Mouse (Mus musculus): ENCODE measurements around the gene Mdh1b.

Mdh1b gene

DNA sequence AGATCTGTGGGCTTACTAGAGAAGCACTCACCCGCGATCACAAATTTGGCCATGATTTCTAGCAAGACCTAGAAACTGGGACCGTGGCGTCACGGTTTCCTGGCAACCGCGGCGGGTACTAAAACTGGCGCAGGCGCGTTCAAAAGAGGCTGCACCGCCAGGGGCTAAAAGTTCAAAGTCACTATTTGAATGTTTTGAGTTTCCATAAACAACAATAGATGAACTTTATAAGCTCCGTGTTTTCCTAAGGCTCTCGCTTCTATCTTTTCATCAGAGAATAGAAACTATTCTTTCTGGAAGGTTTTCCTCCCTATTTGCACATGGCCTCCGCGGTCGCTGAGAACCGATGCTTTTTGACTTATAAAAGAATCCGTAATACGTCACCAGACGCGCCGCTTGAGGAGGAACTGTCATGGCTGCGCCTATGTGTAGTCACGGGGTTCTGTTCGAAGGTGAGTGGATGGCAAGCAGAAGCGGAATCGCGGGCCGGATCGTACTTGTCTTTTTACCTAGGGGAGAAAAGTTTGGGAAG, at the start of gene Mdh1b, which contains the start of gene Fastkd2:
Gene Mdh1b (minus strand): TSS at position 79 of the 532 bp plus-strand sequence.
Gene Fastkd2 (plus strand): TSS at position 375 of the 532 bp plus-strand sequence.
- DNase-seq (ENCODE audit: low spot score), result peak; percentile 93

GRCm38 (mm10) chr1:63776902-63777630, 46.9 kb upstream of the Mdh1b start:
- no peak for DNase-seq (ENCODE audit: low spot score)

DNA sequence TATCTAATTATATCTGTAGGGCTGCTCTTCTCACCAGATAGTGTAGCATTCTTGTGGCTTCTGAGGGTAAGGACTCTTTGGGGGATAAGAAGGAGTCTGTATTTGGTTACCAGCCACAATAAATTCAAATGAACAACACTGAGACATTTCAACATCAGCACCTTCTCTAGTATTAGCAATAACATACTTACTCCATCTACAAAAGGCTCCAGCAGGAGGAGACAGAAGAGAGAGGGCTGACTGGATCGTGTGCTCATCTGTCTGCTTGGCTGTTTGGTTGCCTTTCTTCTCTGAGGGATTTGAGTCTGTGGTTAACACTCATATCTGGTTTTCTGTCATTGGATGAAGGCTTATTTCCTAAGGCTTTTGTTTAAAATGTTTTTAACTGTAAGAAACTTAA, 46.3 kb upstream of the Mdh1b start:
- DNase-seq (ENCODE audit: low spot score), result no peak

DNA sequence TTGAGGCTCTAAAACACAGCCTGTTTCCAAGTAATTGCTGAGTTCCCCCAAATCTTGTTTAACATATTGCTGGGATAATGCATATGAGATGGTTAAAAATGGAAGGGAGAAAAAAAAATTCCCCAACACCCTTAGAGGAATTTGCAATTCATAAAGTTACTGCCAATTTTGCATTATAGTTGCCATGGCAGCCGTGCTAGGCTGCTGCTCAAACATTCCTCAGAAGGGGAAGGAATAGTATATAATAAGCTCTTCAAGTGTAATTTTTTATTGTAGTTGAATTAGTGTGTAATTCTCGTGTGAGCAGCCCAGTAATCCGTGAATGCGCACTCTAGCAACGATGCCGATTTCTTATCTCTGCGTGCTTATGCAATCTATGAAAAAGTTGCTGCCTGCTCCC, 40.2 kb upstream of the Mdh1b start:
- DNase-seq (ENCODE audit: low spot score), result no peak

DNA sequence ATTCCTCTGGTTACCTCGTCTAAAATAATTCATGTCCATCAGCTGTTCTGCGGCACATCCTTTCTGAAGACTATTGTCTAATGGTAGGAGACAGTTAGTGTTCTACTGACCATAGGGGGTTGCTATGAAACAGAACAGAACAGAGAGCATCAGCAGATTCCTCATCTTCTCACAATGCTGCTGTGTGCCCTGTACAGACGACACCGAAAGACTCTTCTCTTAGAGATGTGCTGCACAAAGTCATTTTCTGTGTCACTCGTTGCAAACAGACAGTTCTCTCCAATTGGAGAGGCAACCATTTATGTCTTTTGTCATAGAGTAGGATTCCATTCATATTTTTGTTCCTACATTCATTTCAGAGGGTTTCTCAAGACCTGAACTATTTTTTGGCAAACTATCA, 39.0 kb upstream of the Mdh1b start, which contains the start of gene 4933402D24Rik:
Gene 4933402D24Rik (minus strand): TSS at position 101 of the 400 bp plus-strand sequence.
- DNase-seq (ENCODE audit: low spot score), result no peak

- no peak for DNase-seq (ENCODE audit: low spot score)
Observed at GRCm38 (mm10) chr1:63768112-63768511, 38.0 kb upstream of the Mdh1b start.

DNA sequence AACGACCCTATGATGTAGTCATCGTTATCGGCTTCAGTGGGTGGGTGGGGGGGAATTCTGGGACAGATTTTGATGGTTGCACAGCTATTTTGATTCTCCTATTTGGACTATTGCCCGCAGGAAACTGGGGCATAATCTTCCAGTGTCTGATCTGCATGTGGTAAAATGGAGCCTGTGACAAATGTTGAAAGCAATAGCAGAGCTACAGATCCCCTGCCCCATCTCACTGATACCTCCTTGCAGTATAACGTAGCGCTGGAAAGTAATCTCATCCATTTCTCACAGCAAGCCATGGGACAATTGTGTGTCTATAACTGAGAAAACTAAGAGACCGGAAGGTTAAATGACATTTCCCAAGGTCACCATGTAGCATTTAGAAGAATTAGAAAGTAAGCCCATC, 34.3 kb upstream of the Mdh1b start:
- DNase-seq (ENCODE audit: low spot score), result no peak

DNA sequence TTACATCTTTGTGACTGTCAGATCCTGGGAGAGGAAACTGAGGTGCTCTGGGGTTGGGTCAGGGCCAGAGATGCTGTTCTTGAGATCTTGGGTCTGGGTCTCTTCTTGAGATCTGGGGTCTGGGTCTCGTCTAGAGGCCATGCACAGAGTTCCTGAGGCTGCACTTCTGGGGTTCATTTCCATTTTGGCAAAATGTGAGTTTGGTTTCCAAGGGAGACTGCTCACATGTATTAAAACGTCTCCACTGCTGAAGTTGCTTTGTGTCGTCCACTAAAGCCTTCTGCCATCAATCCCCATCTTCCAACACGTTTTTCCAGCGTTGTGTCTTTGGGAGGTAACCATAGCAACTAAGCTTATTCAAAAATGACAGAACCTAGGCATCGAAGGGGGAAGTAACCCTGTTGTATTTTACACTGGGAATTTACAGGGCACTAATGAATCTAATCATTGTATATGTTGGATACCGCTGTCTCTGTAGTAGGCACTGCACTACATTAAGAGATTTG, 33.8 kb upstream of the Mdh1b start:
- no peak for DNase-seq (ENCODE audit: low spot score)

DNA sequence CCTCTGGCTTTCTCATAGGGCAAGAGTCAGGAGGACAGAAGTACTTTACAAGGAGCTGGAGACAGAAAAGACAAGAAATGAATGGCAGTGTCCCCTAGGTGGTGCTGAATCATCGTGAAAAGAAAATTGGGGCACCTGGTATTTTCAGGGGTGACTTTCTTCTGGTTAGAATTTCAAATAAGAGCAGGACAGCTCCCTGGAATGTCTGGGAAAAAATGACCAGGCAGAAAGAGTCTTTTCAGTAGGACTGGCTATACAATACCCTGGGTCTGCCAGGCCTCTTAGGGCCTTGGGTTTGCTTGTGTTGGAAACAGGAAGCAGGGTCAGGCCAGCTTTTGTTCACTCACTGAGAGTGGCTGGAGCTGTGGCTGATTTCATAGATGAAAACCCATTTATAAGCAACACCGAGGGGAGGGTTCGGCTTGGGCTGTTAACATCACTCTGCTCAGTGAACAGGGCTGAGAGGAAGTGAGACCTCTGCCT, 33.1 kb upstream of the Mdh1b start:
- peak; percentile 14 for DNase-seq (ENCODE audit: low spot score)

DNA sequence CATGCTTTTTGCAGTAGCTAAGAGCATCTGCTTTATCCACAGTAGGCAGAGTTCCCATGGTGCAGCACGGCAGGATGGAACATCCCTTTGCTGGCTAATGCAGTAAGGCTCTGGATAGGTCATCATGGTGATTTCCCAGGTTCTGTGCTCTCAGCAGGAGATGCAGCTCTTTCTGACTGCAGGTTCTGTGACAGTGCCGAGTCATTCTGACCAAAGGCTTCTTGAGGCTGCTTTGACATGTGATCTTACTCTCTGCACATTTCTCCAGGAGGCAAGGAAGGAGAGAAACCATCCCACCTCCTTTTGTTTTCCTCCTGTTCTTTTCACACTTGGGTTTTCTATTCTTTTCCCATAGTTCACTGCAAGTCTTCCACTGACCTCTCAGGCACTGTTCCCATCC, 25.9 kb upstream of the Mdh1b start:
- no peak for DNase-seq (ENCODE audit: low spot score)

DNA sequence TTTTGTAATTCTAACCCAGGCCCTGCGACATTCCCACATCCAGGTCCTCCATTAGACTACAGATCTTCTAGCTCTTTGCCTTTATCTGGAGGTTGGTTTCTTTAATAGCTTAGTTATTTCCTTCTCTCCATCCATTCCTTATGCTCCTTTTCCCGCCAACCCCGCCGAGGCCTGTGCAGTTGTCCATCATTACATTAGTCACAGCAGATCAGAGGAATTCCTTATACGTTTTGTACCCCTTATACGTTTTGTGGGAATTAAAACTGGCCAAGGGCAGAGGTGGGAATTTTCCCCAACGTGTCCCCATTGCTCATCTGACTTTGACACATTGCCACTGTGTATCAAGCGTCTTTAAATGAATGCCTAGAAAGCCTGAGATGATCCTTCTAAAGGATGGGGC, 322 bp downstream of the Mdh1b start:
- DNase-seq (ENCODE audit: low spot score), result no peak

- no peak for DNase-seq (ENCODE audit: low spot score)
Observed at GRCm38 (mm10) chr1:63720161-63720560, 10.0 kb downstream of the Mdh1b start.

DNA sequence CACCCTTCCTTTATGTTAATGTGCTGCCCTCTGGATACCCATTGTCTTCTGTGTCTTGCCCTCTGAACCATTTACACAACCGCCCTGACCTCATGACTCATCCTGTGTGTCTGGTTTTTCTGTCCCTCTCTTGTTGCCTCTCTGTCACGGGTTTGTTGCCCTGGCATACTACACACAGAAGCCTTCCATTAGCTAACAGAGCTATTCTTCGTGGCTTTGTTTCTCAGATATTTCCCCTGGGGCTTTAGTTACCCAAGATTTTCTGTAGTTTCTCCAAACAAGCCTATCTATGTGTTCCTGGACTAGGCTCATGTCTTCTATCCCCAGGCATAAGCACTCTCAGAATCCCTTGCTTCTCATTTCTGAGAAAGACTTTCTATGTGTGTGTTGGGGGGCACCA, 21.2 kb downstream of the Mdh1b start:
- peak; percentile 7 for DNase-seq (ENCODE audit: low spot score)

DNA sequence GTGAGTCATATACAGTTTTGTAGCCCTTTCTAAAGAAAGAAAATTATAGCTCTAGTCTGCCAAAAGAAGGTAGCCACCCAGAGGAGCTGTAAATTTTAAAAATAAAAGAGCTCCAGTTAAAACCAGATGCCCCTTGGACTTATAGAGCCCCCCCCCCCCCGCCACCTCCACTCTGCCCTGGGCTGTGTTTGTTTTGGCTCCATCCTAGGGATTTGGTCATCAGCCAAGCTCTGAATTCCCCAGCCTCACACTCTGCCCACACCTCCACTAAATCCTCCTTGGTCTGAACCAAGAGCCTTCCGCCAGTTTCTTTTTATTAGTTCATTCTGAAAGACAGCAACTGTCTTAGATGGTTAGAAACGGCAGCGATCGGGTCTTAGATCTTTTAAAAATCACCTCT, 24.4 kb downstream of the Mdh1b start:
- no peak for DNase-seq (ENCODE audit: low spot score)

DNA sequence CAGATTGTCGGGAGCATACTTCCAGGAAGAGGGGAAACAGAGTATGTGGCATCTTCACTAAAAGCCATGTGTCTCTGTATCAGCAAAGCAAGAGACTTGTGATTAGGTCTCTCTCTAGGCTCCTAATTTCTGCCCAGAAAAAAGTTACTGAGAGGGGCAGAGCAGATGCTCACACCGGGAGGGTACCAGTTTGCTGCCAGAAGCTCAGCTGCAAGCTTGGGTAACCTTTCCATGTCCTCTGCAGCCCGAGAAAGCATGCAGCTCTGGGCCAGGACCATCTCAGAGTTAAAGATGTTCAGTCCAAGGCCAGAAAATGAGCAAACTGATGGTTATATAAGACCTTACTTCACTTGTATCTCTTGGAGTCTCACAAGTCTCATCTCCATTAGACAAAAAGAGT, 33.3 kb downstream of the Mdh1b start:
- DNase-seq (ENCODE audit: low spot score), result no peak

- DNase-seq (ENCODE audit: low spot score), result no peak
Observed at GRCm38 (mm10) chr1:63686827-63687226, 43.3 kb downstream of the Mdh1b start, which contains the start of gene Dytn. Gene Dytn, minus strand, starts transcription at chr1:63686927.

- DNase-seq (ENCODE audit: low spot score), result no peak
Observed at GRCm38 (mm10) chr1:63675975-63676374, 54.1 kb downstream of the Mdh1b start.

DNA sequence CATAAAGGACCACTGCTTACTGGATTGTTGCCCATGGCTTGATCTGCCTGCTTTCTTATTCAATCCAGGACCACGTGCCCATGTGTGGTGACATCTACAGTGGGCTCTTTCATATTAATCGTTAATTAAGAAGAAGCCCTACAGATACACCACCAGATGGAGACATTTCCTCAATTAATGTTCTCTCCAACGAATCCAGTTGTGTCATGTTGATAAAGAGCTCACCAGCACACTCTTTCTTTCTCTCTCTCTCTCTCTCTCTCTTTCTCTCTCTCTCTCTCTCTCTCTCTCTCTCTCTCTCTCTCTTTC, 61.3 kb downstream of the Mdh1b start:
- DNase-seq (ENCODE audit: low spot score), result peak; percentile 35

- DNase-seq (ENCODE audit: low spot score), result no peak
Observed at GRCm38 (mm10) chr1:63667949-63668851, 61.9 kb downstream of the Mdh1b start.

DNA sequence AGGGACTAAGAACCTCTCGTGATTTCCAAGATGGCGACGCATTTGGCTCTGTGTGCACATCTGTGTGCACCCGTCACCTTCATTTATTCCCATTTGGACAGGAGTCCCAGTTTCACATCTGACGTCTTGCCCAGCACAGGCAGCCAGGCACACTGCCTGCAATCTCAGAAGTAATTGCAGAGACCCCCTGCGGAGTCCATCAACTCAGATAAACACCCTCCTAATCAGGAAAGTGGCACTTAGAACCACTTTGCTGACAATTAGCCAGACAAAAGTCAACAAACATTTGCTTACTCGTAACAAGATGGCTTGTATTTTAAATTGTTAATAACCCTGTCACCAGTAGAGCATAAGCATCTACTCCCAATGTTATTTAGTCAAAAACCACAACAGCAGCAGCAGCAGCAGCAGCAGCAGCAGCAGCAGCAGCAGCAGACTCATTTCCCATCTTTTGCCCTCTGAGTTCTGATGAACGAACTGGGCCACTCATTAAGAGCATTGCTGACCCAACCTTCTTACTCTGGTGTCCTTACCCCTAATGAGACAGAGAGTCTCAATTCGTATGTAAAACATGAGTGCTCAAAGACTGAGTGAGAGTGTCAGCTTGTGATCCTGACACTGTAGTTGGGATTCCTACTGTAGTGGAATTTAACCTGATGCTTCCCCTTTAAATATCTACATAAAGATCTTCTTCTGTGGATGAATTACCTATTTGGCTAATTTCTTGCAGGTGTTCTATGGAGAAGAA, 62.7 kb downstream of the Mdh1b start:
- no peak for DNase-seq (ENCODE audit: low spot score)

GRCm38 (mm10) chr1:63666089-63666488, 64.0 kb downstream of the Mdh1b start:
- no peak for DNase-seq (ENCODE audit: low spot score)

- peak; percentile 45 for DNase-seq (ENCODE audit: low spot score)
Observed at GRCm38 (mm10) chr1:63659591-63659990, 70.5 kb downstream of the Mdh1b start.
